Mouse (Mus musculus) adrenal gland, postnatal 10 days (tissue): ENCODE results near the gene Bax. TPM values are rescaled to one million over a fixed set of nuclear protein-coding genes. Genes with fewer than 3 reads are reported as not detected.
"Not testable (repeated sequence)": the region's sequence is repeated elsewhere in the genome, so short reads cannot be mapped to it uniquely, and the experiment has no call there.

Experiments used
- DNase-seq: peaks from one replicate; pipeline ENCODE4 v3.0.0; 2021; ENCODE audit warnings: mixed read lengths
- total RNA-seq, 2 experiments: library from RNA; stranded (reverse); gene quantifications; 2 replicates each; pipeline ENCODE4 v1.2.3; 2021

Gene Bax
- total RNA-seq, 2 experiments from 2014 or later = 52.7 to 53.6 TPM

DNA sequence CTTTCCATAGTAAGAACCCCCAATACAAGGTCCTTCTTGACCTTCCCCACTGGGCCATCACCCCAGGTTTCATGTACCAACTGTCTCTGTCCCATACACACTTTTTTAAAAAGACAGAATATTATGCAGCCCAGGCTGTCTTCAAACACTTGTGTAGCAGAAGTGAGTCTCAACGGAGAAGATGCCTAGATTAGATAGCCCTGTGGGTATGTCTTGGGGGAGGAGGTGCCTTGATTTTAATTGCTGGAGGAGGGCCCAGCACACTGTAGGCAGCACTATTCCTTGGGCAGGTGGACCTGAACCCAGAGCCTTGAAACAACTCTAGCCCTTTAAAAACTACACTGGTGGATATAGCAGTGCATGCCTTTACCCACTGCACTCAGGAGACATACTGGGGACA is 15.5 kb upstream of the Bax start:
- no peak for DNase-seq

DNA sequence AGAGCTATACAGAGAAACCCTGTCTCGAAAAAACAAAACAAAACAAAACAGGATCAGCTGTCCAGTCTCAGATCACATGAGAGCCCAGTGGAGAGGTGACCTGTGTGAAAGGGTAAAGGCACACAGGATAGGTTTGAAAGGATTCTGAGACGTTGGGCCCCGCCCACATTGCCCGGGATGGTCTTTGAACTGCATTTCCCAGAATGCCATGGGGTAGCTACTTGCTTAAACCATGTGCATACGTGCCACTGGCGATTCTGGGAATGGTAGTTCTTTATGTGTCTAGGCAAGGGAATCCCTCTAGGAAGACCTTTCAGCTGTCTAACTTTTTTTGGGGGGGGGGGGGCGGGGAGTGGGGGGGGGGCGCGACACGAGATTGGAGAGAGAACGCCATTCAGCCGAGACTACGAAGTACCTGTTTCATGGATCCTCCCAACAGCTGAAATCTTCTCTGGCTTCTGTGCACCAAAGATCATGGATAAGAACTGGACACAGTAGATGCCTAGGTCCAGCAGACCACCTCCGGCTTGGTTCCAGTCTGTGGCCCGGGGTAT is 14.8 kb upstream of the Bax start, which contains the start of gene Tulp2:
Gene Tulp2, plus strand, starts transcription at position 504 of the 554 bp plus-strand sequence.
- DNase-seq = peak; percentile 68

DNA sequence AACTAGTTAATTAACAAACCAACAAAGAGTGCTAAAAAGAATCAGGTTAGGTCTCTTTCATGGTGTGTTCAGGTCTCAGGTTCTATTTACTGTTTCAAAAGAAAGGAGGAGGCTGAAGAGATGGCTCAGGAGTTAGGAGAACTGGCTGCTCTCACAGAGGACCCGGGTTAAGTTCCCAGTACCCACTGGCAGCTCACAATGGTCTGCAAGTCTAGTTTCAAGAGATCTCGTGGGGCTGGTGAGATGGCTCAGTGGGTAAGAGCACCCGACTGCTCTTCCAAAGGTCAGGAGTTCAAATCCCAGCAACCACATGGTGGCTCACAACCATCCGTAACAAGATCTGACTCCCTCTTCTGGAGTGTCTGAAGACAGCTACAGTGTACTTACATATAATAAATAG is 13.6 kb upstream of the Bax start:
- DNase-seq = not testable (repeated sequence)

DNA sequence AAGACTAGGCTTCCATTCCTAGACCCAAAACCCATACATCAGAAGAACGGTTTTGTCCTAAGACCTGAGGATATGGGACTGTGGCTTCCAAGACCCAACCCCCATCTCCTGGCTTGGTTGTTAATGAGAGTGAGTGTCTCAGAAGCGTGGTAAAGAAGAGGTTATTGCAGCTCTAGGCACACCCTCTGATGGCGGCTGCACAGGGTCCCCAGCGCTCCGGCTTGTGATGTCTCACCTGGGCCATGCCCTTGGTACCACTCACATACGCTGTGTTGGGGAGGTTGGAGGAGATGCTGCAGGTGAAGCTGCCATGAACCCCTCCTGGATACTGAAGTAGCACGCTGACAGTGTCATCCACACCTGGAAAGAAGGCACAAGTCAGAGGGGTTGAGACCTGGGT is 12.1 kb upstream of the Bax start:
- no peak for DNase-seq

DNA sequence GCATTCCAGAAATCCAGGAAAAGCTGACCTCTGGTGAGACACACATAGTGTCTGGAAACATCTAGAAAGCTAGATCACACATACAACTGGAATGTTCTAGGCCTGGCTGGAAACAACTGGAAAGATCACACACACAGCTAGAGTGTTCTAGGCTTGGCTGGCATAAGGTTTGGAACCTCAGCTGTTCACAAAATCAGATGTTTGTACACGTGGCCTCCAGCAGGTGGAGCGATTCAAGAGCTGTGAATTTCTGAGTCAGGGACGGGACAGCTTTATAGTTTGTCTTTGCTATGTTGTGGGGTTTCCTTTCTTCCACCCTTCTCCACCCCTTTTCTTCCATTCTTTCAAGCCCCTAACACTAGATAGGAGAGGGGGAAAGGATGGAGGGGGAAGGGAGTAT is 10.3 kb upstream of the Bax start:
- peak; percentile 74 for DNase-seq

DNA sequence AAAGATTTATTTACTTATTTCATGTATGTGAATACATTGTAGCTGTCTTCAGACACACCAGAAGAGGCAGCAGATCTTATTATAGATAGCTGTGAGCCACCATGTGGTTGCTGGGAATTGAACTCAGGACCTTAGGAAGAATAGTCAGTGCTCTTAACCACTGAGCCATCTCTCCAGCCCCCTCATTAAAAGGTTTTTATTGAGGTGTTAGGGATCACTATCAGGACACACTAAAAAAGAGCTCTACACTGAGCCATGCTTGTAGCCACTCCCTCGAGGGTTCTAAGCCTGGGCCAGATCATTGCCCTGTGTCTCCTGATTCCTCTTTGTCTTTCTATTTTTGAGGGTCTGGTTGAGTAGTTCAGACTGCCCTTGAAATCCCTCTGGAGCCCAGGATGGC is 9.8 kb upstream of the Bax start:
- no peak for DNase-seq

DNA sequence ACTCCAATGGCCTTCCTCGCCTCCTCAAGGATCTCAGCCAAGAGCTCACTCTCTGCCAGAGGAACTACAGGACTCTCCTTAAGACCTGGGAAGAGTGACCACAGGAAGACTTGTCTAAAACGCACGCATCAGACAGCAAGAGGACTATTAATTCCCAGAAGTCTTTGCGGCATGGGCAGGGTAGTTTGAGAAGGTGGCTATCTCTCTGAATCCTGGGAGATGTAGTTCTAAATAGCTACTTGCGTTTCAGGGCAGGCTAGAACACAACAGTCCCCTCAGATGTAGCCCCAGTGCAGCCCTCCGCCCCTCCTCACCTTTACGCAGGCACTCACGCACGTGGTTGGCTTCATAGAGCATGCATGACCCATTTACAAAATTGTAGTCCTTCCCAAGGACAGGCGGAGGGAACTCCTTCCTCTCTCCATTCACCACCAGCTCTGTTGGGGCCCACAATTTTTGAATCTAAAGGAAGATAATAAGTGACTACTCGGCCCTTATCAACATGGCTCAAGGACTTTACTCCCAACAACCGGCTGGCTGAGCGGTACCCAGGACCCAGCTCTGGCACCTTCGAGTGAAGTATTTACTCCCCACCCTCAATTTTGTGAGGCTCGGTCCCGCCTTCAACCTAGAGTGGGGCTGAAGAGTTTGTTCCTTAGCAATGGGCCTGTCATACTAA is 8.7 kb upstream of the Bax start:
- DNase-seq = no peak

DNA sequence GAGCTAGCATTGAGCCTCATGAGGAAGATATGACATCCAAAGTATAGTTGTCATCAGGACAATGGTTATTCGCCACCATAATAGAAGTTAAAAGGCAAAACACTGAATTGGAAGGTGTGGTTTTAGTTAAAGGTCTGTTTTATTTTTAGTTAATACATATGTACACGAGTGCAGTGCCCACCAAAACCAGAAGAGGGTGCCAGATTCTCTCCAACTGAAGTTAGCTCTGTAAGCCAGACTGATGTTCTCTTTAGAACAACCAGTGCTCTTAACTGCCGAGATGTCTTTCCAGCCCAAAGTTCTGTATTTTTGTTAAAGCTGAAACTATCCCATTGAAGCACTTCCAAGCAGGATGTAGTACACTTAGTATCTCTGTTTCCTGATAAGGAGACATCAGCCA is 4.2 kb upstream of the Bax start:
- peak; percentile 82 for DNase-seq

DNA sequence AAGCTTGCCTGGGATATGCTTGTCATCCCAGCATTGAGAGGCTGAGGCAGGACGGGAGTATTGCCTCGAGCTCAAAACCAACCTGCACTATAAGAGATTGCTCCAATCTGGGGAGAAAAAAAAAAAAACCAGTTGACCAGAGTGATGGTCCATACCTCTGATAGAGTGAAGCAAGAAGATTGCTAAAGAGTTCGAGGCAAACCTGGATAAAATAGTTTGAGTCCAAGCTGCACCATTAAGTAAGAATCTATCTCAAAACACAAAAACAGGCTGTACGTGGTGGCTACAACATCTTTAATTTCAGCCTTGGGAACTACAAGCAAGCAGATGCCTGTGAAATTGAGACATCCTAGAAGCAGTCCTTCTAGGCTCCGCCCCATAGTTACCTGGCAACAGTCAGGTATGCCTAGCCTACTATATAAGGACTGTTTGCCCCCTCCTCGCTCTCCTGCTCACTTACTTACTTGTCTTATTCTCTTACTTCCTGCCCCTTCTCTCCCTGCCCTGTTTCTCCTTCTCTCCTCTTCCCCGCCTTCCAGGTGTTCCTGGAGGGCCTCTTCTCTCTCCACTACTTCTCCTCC is 482 bp upstream of the Bax start:
- no peak for DNase-seq

DNA sequence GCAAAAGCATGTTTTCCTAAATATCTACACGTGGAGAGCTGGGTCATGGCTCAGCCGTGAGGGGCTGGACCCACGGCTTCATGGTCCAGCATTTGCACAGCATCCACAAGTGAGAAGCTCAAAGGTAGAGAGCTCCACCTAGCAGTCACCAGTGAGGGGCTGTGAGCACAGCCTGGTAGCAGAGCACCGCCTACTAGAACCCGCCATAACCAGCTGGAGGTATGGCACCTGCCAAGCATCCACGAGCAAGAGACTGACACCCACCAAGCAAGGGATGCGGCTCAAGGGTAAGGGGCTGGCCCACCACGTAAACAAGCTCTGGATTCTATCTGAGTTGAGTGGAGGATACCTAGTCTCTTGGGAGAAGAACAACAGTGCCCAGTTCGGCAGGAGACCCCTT is 1.1 kb downstream of the Bax start:
- DNase-seq = no peak

DNA sequence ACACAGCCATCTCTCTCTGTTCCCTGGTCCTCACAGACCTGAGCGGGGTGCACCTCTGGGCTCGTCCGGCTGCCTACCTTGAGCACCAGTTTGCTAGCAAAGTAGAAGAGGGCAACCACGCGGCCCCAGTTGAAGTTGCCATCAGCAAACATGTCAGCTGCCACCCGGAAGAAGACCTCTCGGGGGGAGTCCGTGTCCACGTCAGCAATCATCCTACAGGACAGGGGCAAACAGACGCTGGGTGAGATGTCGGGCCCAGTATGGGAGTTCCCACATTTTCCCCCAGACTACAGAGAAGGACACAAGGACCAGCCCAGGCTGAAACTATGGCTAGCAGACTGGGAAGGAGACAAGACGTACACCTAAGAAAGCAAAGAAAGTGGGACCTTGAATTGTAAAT is 1.6 kb downstream of the Bax start:
- DNase-seq = no peak

DNA sequence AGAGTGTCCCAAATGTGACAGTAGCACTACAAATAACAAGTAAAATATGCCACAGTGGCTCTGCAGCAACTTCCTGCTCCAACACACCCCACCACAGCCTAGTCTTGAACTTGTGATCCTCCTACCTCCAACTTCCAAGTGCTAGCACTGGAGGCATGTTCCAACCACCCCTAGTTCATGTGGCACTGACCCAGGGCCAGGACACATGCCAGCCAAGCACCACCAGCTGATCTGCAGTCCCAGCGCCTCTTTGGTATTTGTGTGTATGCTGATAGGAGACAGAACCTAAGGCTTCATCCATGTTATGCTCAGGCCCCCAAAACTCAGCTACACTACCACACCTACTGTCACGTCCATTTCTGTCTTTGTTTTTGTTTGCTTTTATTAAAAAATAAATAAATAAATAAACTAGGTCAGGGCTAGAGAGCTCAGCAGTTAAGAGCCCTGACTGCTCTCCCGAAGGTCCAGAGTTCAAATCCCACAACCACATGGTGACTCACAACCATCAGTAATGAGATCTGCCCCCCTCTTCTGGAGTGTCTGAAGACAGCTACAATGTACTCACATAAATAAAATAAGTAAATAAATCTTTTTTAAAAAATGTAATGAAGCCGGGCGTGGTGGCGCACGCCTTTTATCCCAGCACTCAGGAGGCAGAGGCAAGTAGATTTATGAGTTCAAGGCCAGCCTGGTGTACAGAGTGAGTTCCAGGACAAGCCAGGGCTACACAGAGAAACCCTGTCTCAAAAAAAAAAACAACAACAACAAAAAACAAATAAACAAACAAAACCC is 2.5 kb downstream of the Bax start:
- no peak for DNase-seq

DNA sequence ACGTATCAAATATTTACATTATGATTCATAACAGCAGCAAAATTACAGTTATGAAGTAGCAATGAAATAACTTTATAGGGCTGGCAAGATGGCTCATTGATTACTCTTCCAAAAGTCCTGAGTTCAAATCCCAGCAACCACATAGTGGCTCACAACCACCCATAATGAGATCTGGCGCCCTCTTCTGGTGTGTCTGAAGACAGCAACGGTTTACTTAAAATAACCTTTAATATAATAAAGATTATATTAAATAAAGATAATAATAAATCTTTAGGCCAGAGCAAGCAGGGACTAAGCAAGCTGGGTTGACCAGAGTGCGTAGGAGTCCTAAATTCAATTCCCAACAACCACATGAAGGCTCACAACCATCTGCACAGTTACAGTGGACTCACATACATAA is 3.8 kb downstream of the Bax start:
- DNase-seq = not testable (repeated sequence)

DNA sequence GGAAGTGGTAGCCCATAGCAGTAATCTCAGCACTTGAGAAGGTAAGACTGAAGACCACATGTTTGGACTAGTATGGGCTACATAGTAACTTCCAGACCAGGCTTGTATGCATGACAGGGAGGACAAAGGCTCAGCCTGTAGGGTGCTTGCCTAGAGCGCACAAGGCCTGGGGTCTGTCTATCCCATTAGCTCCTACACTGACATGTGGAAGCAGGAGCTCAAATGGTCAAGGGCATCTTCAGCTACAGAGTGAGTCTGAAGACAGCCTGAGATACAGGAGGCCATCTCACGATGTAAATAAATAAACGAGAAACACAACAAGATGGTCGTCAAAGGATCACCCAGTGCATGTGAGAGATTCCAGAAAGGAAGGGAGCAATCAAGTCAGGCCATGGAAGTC is 4.4 kb downstream of the Bax start:
- DNase-seq = no peak

DNA sequence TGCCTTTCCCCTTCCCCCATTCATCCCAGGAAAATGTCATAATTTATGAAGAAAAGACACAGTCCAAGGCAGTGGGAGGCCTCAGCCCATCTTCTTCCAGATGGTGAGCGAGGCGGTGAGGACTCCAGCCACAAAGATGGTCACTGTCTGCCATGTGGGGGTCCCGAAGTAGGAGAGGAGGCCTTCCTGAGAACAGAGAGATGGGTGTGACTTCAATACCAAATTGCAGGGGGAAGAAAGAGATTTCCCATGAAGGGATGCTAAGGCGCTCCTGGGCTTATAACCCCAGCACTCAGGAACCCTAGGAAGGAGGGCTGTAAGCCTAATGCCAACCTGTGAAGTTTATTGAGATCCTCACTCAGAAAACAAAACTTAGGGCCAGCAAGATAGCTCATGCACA is 4.9 kb downstream of the Bax start:
- DNase-seq = no peak

DNA sequence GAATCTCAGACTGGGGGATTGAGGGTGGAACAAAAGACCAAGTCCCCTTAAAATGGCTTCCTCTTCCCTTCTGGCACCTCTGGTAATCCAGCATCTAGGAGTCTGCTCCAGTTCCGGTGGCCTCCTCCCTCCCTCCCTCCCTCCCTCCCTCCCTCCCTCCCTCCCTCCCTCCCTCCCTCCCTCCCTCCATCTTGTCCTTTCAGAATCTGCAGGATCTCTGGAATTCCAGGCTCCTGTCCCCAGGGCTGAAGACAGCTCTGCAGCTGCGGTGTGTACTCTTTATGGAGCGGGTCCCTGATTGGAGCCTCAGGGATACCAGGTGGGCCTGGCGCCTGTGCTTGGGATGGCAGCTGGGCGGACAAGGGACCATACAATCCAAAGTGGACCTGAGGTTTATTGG is 5.4 kb downstream of the Bax start:
- no peak for DNase-seq

DNA sequence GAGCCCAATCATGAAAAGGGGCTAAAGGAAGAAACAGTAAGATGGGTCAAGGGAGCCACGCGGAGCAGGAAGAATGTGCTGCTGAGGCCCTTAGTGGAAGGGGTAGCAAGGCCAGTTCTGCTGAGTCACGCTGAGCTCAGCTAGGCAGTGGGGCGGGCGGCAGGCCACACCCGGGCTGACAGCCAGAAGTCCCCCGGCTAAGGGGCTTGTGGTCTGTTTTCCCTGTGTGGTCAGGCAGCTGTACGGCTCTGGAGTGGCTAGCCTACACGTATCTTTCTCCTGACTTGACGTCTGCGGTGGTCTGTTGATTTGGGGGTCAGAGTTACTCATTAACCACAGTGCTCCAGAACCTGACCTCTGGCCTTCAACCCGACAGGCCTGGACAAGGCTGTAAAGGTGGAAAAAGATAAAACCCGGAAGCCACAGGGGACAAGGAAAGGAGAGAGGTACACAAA is 5.8 kb downstream of the Bax start:
- peak; percentile 83 for DNase-seq

DNA sequence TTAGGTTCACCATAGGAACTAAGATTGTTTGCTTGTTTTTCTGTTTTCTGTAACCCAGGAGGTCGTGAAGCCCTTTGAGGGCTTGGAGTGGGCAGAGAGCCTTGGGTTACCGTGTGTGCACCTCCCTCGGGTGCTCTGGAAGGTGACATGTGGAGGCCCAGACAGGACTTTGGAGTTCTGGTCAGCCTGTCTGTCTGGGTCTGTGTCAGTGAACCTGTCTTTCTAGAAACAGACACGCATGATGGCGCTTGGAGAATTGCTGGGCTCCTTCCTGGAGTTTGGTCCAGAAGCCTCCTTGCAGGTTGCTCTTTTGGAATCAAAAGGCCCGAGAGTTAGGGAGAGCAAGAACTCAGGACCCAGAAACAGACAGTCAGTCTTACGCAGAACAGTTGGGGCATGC is 6.3 kb downstream of the Bax start:
- DNase-seq = peak; percentile 26

DNA sequence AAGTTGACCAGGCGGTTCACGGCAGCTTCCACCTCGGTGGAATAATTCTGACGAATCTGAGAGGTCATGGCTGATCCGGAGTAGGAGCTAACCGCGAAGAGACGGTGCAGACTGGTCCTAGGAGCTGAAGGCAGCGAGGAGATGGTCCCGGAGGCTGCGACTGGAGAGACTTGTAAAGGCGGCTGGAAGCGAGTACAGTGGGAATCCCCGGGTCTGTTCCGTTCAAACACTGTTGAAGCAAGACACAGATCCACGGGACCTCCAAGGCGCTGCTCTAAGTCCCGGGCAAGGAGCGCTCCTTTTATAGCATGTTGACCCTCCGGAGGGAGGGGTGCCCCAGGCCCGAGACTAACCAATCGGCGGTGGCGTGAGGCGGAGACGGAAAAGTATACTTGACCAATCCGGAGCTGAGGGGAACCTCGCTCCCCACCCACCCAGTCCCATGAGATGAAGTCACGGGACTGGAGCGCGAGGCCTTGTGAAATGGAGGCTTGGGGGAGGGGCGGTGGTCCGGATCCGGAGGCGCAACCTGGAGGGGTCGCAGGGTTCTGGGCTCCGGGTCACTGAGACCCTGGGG is 7.0 kb downstream of the Bax start, which contains the start of gene Ftl1:
Gene Ftl1, minus strand, starts transcription at position 321 of the 577 bp plus-strand sequence.
- peak; percentile 97 for DNase-seq

DNA sequence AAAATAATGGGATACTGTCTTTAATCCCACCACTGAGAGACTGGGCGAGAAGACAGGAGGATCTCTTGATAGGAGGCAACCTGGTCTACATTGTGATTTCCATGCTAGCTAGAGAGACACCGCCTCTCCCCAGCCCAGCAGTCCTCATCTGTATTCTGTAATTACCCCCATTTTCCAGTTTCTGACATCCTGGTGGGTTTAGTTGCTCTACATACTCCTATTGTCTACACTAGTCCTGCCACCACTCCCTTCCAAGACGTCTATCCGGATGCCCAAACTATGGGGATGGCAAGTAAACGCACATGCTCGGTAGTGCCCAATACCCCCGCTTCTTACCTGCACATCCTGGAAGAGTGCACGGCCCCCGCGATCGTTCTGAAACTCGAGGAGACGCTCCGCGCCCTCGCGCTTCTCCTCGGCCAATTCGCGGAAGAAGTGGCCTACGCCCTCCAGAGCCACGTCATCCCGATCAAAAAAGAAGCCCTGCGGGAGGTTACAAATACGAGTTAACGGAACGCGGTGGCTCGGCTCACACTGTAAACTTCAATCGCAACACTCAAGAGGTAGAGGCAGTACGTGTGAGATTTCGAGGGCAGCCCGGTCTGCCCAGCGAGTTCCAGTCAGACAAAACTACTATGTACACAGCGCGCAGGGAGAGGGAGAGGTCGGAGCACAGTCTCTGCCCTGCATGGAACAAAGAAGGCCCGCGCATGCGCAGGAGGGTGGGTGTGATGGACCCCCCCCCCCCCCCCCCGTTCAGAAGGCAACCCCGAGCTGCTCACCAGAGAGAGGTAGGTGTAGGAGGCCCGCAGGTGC is 7.7 kb downstream of the Bax start:
- DNase-seq = peak; percentile 86

DNA sequence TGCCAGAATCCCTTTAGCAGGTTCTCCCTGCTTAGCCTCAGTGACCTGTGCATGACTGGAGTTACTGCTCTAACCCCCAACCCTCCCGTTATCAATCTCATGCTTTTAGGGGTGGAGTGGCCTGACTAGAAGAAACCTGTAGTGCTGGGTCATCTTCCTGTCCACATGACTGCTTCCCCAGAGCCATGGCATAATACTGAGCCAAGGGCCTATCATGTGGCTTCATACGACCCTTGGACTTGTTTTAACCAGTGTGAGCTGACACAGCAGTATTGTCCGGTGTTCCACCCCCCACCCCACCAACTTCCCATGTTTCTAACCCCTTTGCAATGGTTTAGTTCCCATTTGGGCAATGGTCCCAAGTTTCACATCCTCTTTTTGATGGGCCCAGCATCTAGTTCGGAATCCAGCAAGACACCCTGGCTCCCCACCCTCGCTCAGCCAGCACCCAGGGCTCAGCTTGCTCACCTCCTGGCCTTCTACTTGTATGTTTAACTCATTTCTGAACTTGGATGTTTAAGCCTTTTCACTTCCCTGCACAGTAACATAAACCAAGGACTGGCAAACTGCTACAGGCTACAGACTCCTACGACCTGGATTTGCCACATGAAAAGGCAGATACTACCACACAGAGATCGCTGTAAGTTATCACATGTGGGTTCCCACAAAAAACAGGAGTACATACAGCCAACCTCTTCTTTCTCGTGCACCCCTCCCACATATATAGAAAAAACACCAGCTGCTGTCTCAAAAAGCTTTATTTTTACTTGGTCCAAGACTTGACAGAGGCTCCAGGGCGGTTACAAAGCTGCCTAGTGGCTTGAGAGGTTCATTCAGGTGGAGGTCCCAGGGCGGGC is 9.3 kb downstream of the Bax start:
- DNase-seq = peak; percentile 40
